Mouse (Mus musculus) olfactory bulb, adult 2 months (tissue): ENCODE measurements around the gene Gm28041.
"Not testable (repeated sequence)": the region's sequence is repeated elsewhere in the genome, so short reads cannot be mapped to it uniquely, and the experiment has no call there.

ENCODE experiments used
- CTCF ChIP-seq: fragments of 200-500 bp; IDR thresholded peaks from 2 replicates; pipeline ENCODE4 v1.5.1; 2012; ENCODE audit warnings: low read depth, mild to moderate bottlenecking, low read length, moderate library complexity; ENCODE audit not compliant: insufficient read depth
- POLR2A ChIP-seq: fragments of 200-500 bp; IDR thresholded peaks from 2 replicates; pipeline ENCODE4 v1.6.1; 2012; ENCODE audit warnings: mild to moderate bottlenecking, low read depth, low read length, moderate library complexity; ENCODE audit not compliant: insufficient read depth

DNA sequence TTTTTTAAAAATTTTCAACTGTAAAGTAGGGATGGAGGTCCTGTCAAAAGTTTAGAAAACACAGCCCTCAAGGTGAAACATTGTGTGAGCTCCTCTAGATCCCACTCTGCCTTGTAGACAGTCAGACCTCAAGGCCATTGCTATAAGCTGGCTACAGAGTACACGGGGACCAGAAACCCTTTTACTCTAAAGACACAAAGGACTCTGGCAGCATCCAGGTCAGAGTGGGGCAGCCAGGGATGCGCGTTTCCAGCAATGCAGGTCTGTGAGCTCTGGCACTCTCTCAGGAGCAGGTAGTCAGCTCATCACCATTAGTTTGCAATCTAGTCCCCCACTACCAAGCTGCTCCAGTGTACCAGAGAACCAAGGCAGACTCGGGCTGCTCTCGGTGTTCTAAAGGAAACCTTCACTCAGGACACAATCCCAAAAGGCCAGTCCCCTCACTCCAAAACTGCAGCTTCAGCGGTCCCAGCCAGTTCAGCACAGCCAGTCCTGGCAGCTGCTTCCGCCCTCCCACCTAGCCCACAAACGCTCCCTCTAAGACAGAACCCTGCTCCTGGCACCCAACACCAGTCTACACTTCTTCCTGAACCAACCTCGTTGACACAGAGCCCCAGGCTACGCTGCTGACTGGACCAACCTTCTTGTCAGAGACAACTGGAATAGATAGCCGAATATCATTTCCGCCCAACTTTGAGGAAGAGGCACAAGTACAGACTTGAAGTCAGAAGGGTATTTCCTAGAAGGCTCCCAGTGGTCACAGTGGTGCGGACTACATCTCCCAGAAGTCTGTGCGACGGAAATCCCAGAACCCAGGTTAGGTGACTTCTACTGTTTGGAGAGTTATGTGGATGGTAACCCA lies at the start of gene Gm28041, which contains the start of gene Zfp456:
- not testable (repeated sequence) for TF ChIP-seq POLR2A, CTCF
